Mouse (Mus musculus) forebrain, embryonic 11.5 days (tissue): ENCODE measurements around the gene Pfdn4. TPM values are rescaled to one million over a fixed set of nuclear protein-coding genes. Genes with fewer than 3 reads are reported as not detected.

Source experiments
- ATAC-seq: fragments of 200-750 bp; cut with Nextera tagmentation; replicated peaks from 2 replicates; pipeline ENCODE4 v1.8.0; 2017; ENCODE audit warnings: moderate TSS enrichment; ENCODE audit not compliant: low FRiP score
- DNase-seq: peaks from one replicate; pipeline ENCODE4 v3.0.0-alpha.2; 2017; ENCODE audit warnings: low spot score
- H3K27ac ChIP-seq: fragments of 300-500 bp; sonication (generic); 2 replicates; pipeline ENCODE4 v1.5.1; 2014; ENCODE audit warnings: low read depth, low read length
- H3K27me3 ChIP-seq: fragments of 300-500 bp; sonication (generic); 2 replicates; pipeline ENCODE4 v1.6.1; 2014; ENCODE audit warnings: mild to moderate bottlenecking, low read length, mixed read lengths; ENCODE audit not compliant: control insufficient read depth, insufficient read depth
- H3K36me3 ChIP-seq: fragments of 300-500 bp; sonication (generic); 2 replicates; pipeline ENCODE4 v1.6.1; 2014; ENCODE audit warnings: mild to moderate bottlenecking, low read length, moderate library complexity, mixed read lengths; ENCODE audit not compliant: control insufficient read depth, insufficient read depth
- H3K4me1 ChIP-seq: fragments of 300-500 bp; sonication (generic); replicated peaks from 2 replicates; pipeline ENCODE4 v1.6.1; 2014; ENCODE audit warnings: low read length, mixed read lengths; ENCODE audit not compliant: control insufficient read depth, insufficient read depth
- H3K4me2 ChIP-seq: fragments of 300-500 bp; sonication (generic); 2 replicates; pipeline ENCODE4 v1.6.1; 2014; ENCODE audit warnings: low read depth, mild to moderate bottlenecking, low read length, moderate library complexity, mixed read lengths; ENCODE audit not compliant: severe bottlenecking
- H3K4me3 ChIP-seq: fragments of 300-500 bp; sonication (generic); 2 replicates; pipeline ENCODE4 v1.5.1; 2014; ENCODE audit warnings: low read depth, low read length
- H3K9ac ChIP-seq: fragments of 300-500 bp; sonication (generic); 2 replicates; pipeline ENCODE4 v1.6.1; 2014; ENCODE audit warnings: low read length
- H3K9me3 ChIP-seq: fragments of 300-500 bp; sonication (generic); 2 replicates; pipeline ENCODE4 v1.6.1; 2016; ENCODE audit warnings: low read length, mixed read lengths; ENCODE audit not compliant: control insufficient read depth
- WGBS: fragments of 180-500 bp; shearing (Covaris S2); extraction: QIAGEN DNeasy Blood & Tissue Kit; methylation state at CpG from one replicate; pipeline ENCODE4 v1.1.7; 2014; 5-methylcytosine and 5-hydroxymethylcytosine counted together
- polyA plus RNA-seq: library from polyadenylated mRNA; unstranded; fragments of >200 nt; fragmentation: Nextera tagmentation; extraction: Ambion mirVana; gene quantifications from 2 replicates; pipeline ENCODE4 v1.2.1, GENCODE M21; 2014

Pfdn4 gene
- polyA plus RNA-seq, 1 experiment from 2014 or later, result 130 TPM

DNA sequence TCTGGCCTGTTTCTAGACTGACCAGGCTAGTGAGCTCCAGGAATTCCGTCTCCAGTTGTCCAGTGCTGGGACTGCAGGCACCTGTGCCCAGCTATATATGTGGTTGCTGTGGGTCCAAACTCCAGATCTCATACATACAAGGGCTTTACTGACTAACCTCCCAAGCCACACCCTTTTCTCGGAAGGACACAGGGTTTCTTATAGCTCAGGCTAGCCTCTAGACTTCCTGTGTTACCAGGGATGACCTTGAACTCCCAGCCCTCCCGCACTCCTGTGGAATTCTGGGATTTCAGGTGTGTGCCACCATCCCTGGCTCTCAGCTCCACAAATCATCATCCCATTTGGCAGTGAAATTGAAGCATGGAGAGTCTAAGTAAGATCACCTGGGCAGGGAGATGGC is 34.0 kb downstream of the Pfdn4 start:
- Histone ChIP-seq H3K9ac (no peak overlapping the region), H3K27ac (no peak overlapping the region), H3K4me3 (no peak overlapping the region), H3K4me1 (no peaks in the 10 kb centered on the region), H3K36me3 (no peaks in the 10 kb centered on the region), H3K27me3 (no peaks in the 10 kb centered on the region), H3K4me2 (no peak overlapping the region), H3K9me3 (no peaks in the 10 kb centered on the region)
- DNase-seq (no peak), ATAC-seq (no peak)
- 97% methylated on average over 3 of the region's 3 CpGs for WGBS

DNA sequence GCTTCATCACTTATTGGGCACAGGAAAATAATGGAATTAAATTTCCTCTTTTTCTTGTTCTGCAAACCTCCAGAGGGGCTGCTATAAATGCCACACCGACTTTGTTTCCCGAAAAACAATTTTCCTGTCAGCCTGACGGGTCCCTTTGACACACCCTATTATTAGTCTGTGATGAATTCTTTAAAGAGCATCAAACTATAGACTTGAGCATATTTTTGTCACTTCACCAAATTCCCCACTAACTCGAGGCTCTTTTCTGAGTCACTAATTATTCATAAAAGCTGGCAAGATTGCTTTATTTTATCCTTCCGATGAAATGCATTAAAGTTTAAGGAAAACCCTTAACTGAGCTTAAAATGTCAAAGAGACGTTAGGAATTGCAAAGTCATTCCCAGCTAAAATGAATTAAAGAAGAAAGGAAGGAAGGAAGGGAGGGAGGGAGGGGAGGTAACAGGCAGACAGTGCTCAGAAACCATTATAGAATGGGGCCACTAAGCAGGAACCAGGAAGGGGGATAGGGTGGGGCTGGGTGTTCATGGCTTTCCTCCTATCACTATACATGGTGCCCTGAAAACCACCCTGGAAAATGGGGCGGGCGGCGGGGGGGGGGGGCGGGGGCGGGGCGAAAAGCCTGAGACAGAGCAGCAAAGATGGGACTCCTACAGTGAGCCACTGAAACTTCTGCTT is 38.0 kb downstream of the Pfdn4 start:
- H3K36me3 ChIP-seq, result no peaks in the 10 kb centered on the region
- H3K4me3 ChIP-seq, result no peak overlapping the region
- H3K4me1 ChIP-seq, result no peaks in the 10 kb centered on the region
- H3K9ac ChIP-seq, result no peak overlapping the region
- 57% methylated on average over 12 of the region's 12 CpGs for WGBS
- ATAC-seq (no peak), DNase-seq (no peak)
- H3K27me3 ChIP-seq, result no peaks in the 10 kb centered on the region
- H3K27ac ChIP-seq, result no peak overlapping the region
- H3K9me3 ChIP-seq, result no peaks in the 10 kb centered on the region
- H3K4me2 ChIP-seq, result no peak overlapping the region

DNA sequence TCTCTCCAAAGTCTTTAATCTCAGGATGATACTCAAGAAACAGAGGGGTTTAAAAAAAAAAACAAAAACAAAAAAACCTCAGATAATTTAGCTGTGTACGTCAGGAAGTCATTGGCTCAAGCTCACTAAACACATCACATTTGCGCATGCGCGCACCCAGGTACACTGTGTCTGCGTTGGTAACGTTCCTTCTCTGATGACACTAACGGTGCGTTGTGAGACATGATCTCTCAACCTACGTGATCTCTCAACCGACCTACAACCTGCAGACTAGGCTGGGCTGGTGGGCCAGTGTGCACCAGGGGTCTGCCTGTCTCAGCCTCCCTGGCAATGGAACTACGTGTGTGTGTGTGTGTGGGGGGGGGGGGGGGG is 38.6 kb downstream of the Pfdn4 start:
- ATAC-seq, result no peak

DNA sequence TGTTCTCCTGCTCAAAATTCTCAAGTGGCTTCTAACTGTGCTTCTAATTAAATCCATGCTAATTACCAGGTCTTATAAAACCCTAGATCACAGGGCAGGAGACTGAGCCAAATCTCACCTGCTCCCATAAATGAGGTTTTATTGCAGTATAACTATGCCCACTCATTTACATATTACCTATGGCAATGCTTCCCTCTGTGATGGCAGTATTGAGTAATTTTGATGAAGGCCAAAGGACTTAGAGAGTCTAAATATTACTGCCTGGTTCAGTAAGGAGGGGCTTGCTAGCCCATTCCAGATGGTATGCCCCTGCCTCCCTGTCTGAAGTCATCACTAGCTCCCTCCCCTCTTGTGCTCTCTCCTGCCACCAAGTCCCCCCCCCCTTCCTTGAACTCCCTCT is 39.6 kb downstream of the Pfdn4 start:
- no peak overlapping the region for H3K4me3 ChIP-seq
- H3K36me3 ChIP-seq, result no peaks in the 10 kb centered on the region
- no peak for DNase-seq
- no peak overlapping the region for H3K4me2 ChIP-seq
- no peaks in the 10 kb centered on the region for H3K9me3 ChIP-seq
- H3K9ac ChIP-seq, result no peak overlapping the region
- no peak overlapping the region for H3K27ac ChIP-seq
- H3K27me3 ChIP-seq, result no peaks in the 10 kb centered on the region
- ATAC-seq, result 0 out of 2 replicates have a peak, but pooled peaks have one; percentile 26
- H3K4me1 ChIP-seq, result no peaks in the 10 kb centered on the region

More for the DNA sequence above, 38.6 kb downstream of the Pfdn4 start:
- WGBS, result 89% methylated on average over 11 of the region's 11 CpGs
- no peaks in the 10 kb centered on the region for H3K9me3 ChIP-seq
- H3K27me3 ChIP-seq, result no peaks in the 10 kb centered on the region
- H3K9ac ChIP-seq, result no peak overlapping the region
- no peak overlapping the region for H3K4me2 ChIP-seq
- no peaks in the 10 kb centered on the region for H3K36me3 ChIP-seq
- no peaks in the 10 kb centered on the region for H3K4me1 ChIP-seq
- no peak overlapping the region for H3K27ac ChIP-seq
- H3K4me3 ChIP-seq, result no peak overlapping the region
- DNase-seq, result no peak

DNA sequence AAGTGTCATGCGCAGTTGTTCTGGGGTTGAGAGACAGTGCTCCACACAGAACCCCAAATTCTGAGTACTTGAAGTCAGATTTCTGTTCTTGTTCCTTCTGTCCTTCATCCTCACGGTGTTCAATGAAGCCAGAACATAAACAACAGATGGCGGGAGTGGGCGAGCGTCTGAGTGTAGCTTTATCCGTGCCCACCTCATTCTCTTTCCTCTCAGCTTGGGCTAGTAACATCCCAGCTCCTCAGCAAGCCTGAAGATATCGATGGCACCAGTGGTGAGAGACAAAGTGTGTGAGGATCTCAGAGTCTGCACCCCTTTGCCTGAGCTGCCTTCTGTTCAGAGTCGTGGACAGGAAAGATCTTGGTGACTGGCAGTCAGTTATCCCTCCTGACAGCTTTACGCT is 43.0 kb downstream of the Pfdn4 start:
- WGBS, result 91% methylated on average over 9 of the region's 9 CpGs
- Histone ChIP-seq H3K27me3 (no peaks in the 10 kb centered on the region), H3K4me3 (no peak overlapping the region), H3K9me3 (no peaks in the 10 kb centered on the region), H3K36me3 (no peaks in the 10 kb centered on the region), H3K4me1 (no peaks in the 10 kb centered on the region), H3K9ac (no peak overlapping the region), H3K4me2 (no peak overlapping the region), H3K27ac (no peak overlapping the region)
- no peak for DNase-seq
- no peak for ATAC-seq

DNA sequence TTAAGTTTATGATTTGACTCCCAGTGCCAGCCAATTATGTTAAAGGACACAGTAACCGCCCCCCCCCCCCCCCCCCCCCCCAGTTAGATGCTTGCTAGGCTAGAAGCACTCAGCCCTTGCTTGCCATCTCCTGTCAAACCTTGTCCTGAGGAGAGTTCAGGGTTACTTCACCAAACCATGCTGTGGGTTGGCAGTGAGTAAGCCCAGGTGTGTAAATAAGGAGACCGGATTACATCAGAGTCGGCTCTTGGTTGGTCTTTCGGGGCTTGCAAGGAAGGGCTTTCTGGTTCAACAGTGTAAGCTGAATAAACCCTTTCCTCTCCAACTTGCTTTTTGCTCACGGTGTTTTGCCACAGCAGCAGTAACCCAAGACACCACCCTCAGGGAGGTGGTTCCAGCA is 47.4 kb downstream of the Pfdn4 start:
- ATAC-seq (no peak), DNase-seq (no peak)
- Histone ChIP-seq H3K4me2 (no peak overlapping the region), H3K27me3 (no peaks in the 10 kb centered on the region), H3K36me3 (no peaks in the 10 kb centered on the region), H3K27ac (no peak overlapping the region), H3K4me1 (peaks cover 5% of the 10 kb centered on the region), H3K9ac (no peak overlapping the region), H3K4me3 (no peak overlapping the region), H3K9me3 (no peaks in the 10 kb centered on the region)
- WGBS, result 82% methylated on average over 5 of the region's 5 CpGs

DNA sequence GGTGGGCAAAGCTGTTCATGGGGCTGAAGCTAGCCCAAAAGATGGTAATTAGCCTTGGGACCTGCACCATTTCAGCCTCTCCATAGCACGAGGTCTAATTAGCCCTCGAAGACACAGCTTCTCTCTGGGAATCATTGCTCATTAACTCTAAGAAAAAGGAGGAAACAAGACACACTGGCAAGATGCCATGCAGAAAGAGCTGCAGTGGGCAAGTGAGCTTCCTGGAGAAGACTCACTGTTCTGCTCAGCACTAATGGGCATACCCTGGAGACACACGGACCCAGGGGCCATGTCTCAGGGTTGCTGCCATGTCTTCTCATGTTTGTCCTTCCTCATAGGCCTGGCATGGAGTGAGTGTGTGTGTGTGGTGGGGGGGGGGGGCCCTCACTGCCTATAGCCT is 47.9 kb downstream of the Pfdn4 start:
- no peak overlapping the region for H3K27ac ChIP-seq
- no peak for DNase-seq
- no peak overlapping the region for H3K4me3 ChIP-seq
- H3K9me3 ChIP-seq, result no peaks in the 10 kb centered on the region
- H3K4me1 ChIP-seq, result peaks cover 6% of the 10 kb centered on the region
- no peak overlapping the region for H3K4me2 ChIP-seq
- H3K36me3 ChIP-seq, result no peaks in the 10 kb centered on the region
- WGBS, result 67% methylated on average over 3 of the region's 3 CpGs
- no peaks in the 10 kb centered on the region for H3K27me3 ChIP-seq
- H3K9ac ChIP-seq, result no peak overlapping the region
- peak; percentile 28; the same call in 1 of the 2 replicates for ATAC-seq

DNA sequence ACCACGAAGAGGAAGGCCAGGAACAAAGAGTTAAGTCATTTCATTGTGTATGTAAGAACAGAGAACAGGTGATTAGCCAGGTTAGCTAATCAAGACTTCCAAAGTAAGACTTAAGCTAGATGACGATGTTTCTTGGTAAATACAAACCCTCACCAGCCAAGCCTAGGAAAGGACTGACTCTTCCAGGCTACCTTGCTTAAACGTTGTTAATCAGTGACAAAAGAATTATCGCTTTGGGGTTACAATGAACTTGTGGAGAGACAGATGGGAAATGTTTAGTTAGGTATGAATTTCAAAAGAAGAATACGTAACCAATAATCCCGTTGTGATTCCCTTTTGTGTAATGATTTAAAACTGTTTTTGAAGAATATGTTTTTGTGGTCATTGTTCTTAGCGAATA is 48.7 kb downstream of the Pfdn4 start:
- Histone ChIP-seq H3K9me3 (no peaks in the 10 kb centered on the region), H3K4me1 (peaks cover 6% of the 10 kb centered on the region), H3K9ac (no peak overlapping the region), H3K4me2 (no peak overlapping the region), H3K36me3 (no peaks in the 10 kb centered on the region), H3K27me3 (no peaks in the 10 kb centered on the region), H3K4me3 (no peak overlapping the region), H3K27ac (no peak overlapping the region)
- WGBS, result 86% methylated on average over 7 of the region's 7 CpGs
- DNase-seq (no peak), ATAC-seq (no peak)

DNA sequence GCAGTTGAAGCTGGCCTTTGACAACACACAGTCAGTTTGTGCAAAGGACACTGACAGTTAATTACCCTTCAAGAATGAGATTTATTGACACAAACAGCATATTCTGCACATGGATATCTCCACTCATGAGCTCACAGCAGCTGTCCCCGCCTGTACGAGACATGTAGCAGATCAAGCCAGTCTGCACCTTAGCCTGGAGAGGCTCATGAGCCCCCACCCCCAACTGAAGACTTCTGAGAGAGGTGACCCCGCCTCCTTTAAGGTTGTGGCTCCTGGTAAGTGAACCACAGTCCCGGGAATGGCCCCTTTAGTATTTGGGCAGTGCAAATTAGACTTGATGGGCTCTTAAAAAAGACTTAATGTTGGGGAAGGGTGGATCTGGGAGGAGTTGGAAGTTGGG is 49.5 kb downstream of the Pfdn4 start:
- no peaks in the 10 kb centered on the region for H3K36me3 ChIP-seq
- no peak overlapping the region for H3K4me2 ChIP-seq
- H3K27me3 ChIP-seq, result no peaks in the 10 kb centered on the region
- H3K27ac ChIP-seq, result no peak overlapping the region
- H3K9ac ChIP-seq, result no peak overlapping the region
- H3K4me3 ChIP-seq, result no peak overlapping the region
- WGBS, result 63% methylated on average over 4 of the region's 4 CpGs
- H3K4me1 ChIP-seq, result peaks cover 6% of the 10 kb centered on the region
- no peaks in the 10 kb centered on the region for H3K9me3 ChIP-seq
- no peak for ATAC-seq
- DNase-seq, result no peak
